Mouse (Mus musculus) E14TG2a.4 (cell line): ENCODE data around the gene Fbll1.

Source experiments
- CTCF ChIP-seq: conservative IDR thresholded peaks from 2 replicates; pipeline ENCODE4 v1.5.1; 2014; ENCODE audit warnings: low read length
- NANOG ChIP-seq: IDR thresholded peaks from 2 replicates; pipeline ENCODE4 v1.6.1; 2014; ENCODE audit warnings: borderline replicate concordance, low read length, mixed read lengths
- POU5F1 ChIP-seq: IDR thresholded peaks from 2 replicates; pipeline ENCODE4 v1.6.1; 2014; ENCODE audit warnings: low read length, borderline replicate concordance

DNA sequence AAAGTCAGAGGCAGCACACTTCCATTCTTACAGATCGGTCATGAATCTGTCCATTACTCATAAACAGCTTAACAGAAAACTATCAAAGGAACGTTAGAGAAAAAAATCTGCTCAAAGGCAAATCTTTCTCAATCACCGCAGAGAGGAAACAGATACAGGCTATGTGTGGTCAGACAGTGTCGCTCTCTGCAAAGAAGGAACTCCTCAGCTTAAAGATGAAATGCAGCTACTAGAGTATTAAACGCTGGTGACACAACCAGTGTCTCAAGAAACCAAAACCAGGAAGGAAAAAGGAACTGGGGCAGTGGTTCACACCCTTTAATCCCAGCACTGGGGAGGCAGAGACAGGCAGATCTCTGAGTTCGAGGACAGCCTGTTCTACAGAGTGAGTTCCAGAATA lies 29.0 kb upstream of the Fbll1 start:
- TF ChIP-seq CTCF (no peak), POU5F1 (no peak), NANOG (no peak)
